Mouse (Mus musculus) heart, embryonic 11.5 days (tissue): Measurements from ENCODE around the gene Cysrt1. TPM values are rescaled to one million over a fixed set of nuclear protein-coding genes. Genes with fewer than 3 reads are reported as not detected.
A peak's percentile ranks its signal among the peaks of the same experiment; 100 is the strongest.

ENCODE experiments used
- ATAC-seq: fragments of 200-750 bp; cut with Nextera tagmentation; replicated peaks from 2 replicates; pipeline ENCODE4 v1.8.0; 2017; ENCODE audit warnings: moderate library complexity; ENCODE audit not compliant: insufficient number of reproducible peaks, low FRiP score, low TSS enrichment
- H3K27ac ChIP-seq: fragments of 300-500 bp; sonication (generic); 2 replicates; pipeline ENCODE4 v1.5.1; 2014; ENCODE audit warnings: mild to moderate bottlenecking, low read depth, low read length
- H3K27me3 ChIP-seq: fragments of 300-500 bp; sonication (generic); 2 replicates; pipeline ENCODE4 v1.6.1; 2014; ENCODE audit warnings: mild to moderate bottlenecking, low read length, mixed read lengths; ENCODE audit not compliant: control insufficient read depth, insufficient read depth
- H3K36me3 ChIP-seq: fragments of 300-500 bp; sonication (generic); 2 replicates; pipeline ENCODE4 v1.6.1; 2014; ENCODE audit warnings: mild to moderate bottlenecking, low read length, moderate library complexity, mixed read lengths; ENCODE audit not compliant: control insufficient read depth, insufficient read depth
- H3K4me1 ChIP-seq: fragments of 300-500 bp; sonication (generic); 2 replicates; pipeline ENCODE4 v1.6.1; 2014; ENCODE audit warnings: low read length; ENCODE audit not compliant: control insufficient read depth, insufficient read depth
- H3K4me2 ChIP-seq: fragments of 300-500 bp; sonication (generic); 2 replicates; pipeline ENCODE4 v1.6.1; 2014; ENCODE audit warnings: mild to moderate bottlenecking, moderate library complexity
- H3K4me3 ChIP-seq: fragments of 300-500 bp; sonication (generic); 2 replicates; pipeline ENCODE4 v1.5.1; 2014; ENCODE audit warnings: low read depth, low read length
- H3K9ac ChIP-seq: fragments of 300-500 bp; sonication (generic); 2 replicates; pipeline ENCODE4 v1.6.1; 2014; ENCODE audit warnings: mild to moderate bottlenecking, low read depth, low read length, moderate library complexity
- H3K9me3 ChIP-seq: fragments of 300-500 bp; sonication (generic); replicated peaks from 2 replicates; pipeline ENCODE4 v1.6.1; 2016; ENCODE audit warnings: low read length; ENCODE audit not compliant: control insufficient read depth
- WGBS: fragments of 180-500 bp; shearing (Covaris S2); extraction: QIAGEN DNeasy Blood & Tissue Kit; methylation state at CpG from one replicate; pipeline ENCODE4 v1.1.7; 2014; ENCODE audit not compliant: insufficient replicate concordance; 5-methylcytosine and 5-hydroxymethylcytosine counted together
- polyA plus RNA-seq: library from polyadenylated mRNA; unstranded; fragments of >200 nt; fragmentation: Nextera tagmentation; extraction: Ambion mirVana; gene quantifications from 2 replicates; pipeline ENCODE4 v1.2.1, GENCODE M21; 2014

Cysrt1 gene
- polyA plus RNA-seq, 1 experiment from 2014 or later = not detected

- WGBS = 87% methylated on average over 4 of the region's 4 CpGs
- no peak overlapping the region for H3K4me2 ChIP-seq
- no peaks in the 10 kb centered on the region for H3K9me3 ChIP-seq
- H3K4me3 ChIP-seq = no peak overlapping the region
- peaks cover 31% of the 10 kb centered on the region for H3K27me3 ChIP-seq
- H3K4me1 ChIP-seq = peaks cover 20% of the 10 kb centered on the region
- no peak overlapping the region for H3K9ac ChIP-seq
- H3K36me3 ChIP-seq = peaks cover 6% of the 10 kb centered on the region
- no peak overlapping the region for H3K27ac ChIP-seq
- ATAC-seq = no peak
These were observed 1.9 kb upstream of the Cysrt1 start for GRCm38 (mm10) chr2:25244144-25244543.

- H3K9ac ChIP-seq = no peak overlapping the region
- H3K4me1 ChIP-seq = peaks cover 20% of the 10 kb centered on the region
- H3K36me3 ChIP-seq = peaks cover 6% of the 10 kb centered on the region
- H3K27me3 ChIP-seq = peaks cover 31% of the 10 kb centered on the region
- no peak overlapping the region for H3K27ac ChIP-seq
- no peak for ATAC-seq
- H3K4me2 ChIP-seq = no peak overlapping the region; the same call in 1 of the 2 replicates
- H3K9me3 ChIP-seq = no peaks in the 10 kb centered on the region
- WGBS = 73% methylated on average over 8 of the region's 8 CpGs
- H3K4me3 ChIP-seq = no peak overlapping the region
These were observed 1.1 kb upstream of the Cysrt1 start for GRCm38 (mm10) chr2:25243342-25243741.

GRCm38 (mm10) chr2:25241438-25241775 is 845 bp downstream of the Cysrt1 start:
- peak overlapping the region; percentile 58 for H3K4me3 ChIP-seq
- H3K9me3 ChIP-seq = no peaks in the 10 kb centered on the region
- peak; percentile 27; the same call in 1 of the 2 replicates for ATAC-seq
- no peak overlapping the region for H3K27ac ChIP-seq
- H3K4me2 ChIP-seq = peak overlapping the region; percentile 98
- 20% methylated on average over 6 of the region's 6 CpGs for whole genome bisulfite sequencing
- peak overlapping the region; percentile 66; the same call in 1 of the 2 replicates for H3K9ac ChIP-seq
- H3K36me3 ChIP-seq = no peaks in the 10 kb centered on the region; the same call in 1 of the 2 replicates
- H3K27me3 ChIP-seq = peaks cover 31% of the 10 kb centered on the region
- H3K4me1 ChIP-seq = peaks cover 20% of the 10 kb centered on the region

GRCm38 (mm10) chr2:25240723-25241437 is 1.4 kb downstream of the Cysrt1 start:
- H3K36me3 ChIP-seq = no peaks in the 10 kb centered on the region
- 1% methylated on average over 29 of the region's 29 CpGs for WGBS
- H3K9ac ChIP-seq = peak overlapping the region; percentile 56
- H3K4me3 ChIP-seq = peak overlapping the region; percentile 38
- peak overlapping the region; percentile 98 for H3K4me2 ChIP-seq
- H3K27ac ChIP-seq = no peak overlapping the region
- ATAC-seq = peak; percentile 74
- peaks cover 31% of the 10 kb centered on the region for H3K27me3 ChIP-seq
- H3K9me3 ChIP-seq = no peaks in the 10 kb centered on the region
- peaks cover 20% of the 10 kb centered on the region for H3K4me1 ChIP-seq

- Histone ChIP-seq H3K27me3 (peaks cover 31% of the 10 kb centered on the region), H3K9me3 (no peaks in the 10 kb centered on the region), H3K27ac (no peak overlapping the region), H3K4me2 (peak overlapping the region; percentile 98), H3K4me3 (peak overlapping the region; percentile 38), H3K4me1 (peaks cover 20% of the 10 kb centered on the region), H3K9ac (peak overlapping the region; percentile 56; the same call in 1 of the 2 replicates), H3K36me3 (no peaks in the 10 kb centered on the region)
- WGBS = 50% methylated on average over 8 of the region's 8 CpGs
- ATAC-seq = no peak
These were observed 1.9 kb downstream of the Cysrt1 start for GRCm38 (mm10) chr2:25240310-25240709.

- no peak overlapping the region for H3K9ac ChIP-seq
- 93% methylated on average over 3 of the region's 3 CpGs for WGBS
- peaks cover 36% of the 10 kb centered on the region for H3K27me3 ChIP-seq
- H3K4me2 ChIP-seq = no peak overlapping the region
- peaks cover 20% of the 10 kb centered on the region for H3K4me1 ChIP-seq
- ATAC-seq = no peak
- no peak overlapping the region for H3K27ac ChIP-seq
- no peaks in the 10 kb centered on the region for H3K9me3 ChIP-seq
- H3K4me3 ChIP-seq = no peak overlapping the region
- H3K36me3 ChIP-seq = no peaks in the 10 kb centered on the region
These were observed 2.5 kb downstream of the Cysrt1 start for GRCm38 (mm10) chr2:25239766-25240165.

GRCm38 (mm10) chr2:25238106-25238505 is 4.1 kb downstream of the Cysrt1 start:
- H3K4me3 ChIP-seq = no peak overlapping the region
- no peaks in the 10 kb centered on the region for H3K36me3 ChIP-seq
- H3K27ac ChIP-seq = no peak overlapping the region
- no peak overlapping the region for H3K4me2 ChIP-seq
- no peak overlapping the region for H3K9ac ChIP-seq
- H3K4me1 ChIP-seq = peaks cover 20% of the 10 kb centered on the region
- ATAC-seq = no peak
- no peaks in the 10 kb centered on the region for H3K9me3 ChIP-seq
- H3K27me3 ChIP-seq = peaks cover 28% of the 10 kb centered on the region

GRCm38 (mm10) chr2:25237522-25237921 is 4.7 kb downstream of the Cysrt1 start:
- Histone ChIP-seq H3K36me3 (no peaks in the 10 kb centered on the region), H3K4me2 (no peak overlapping the region), H3K4me3 (no peak overlapping the region), H3K9ac (no peak overlapping the region), H3K27ac (no peak overlapping the region), H3K27me3 (peaks cover 26% of the 10 kb centered on the region), H3K9me3 (no peaks in the 10 kb centered on the region), H3K4me1 (peaks cover 17% of the 10 kb centered on the region)
- WGBS = 61% methylated on average over 4 of the region's 4 CpGs
- no peak for ATAC-seq

GRCm38 (mm10) chr2:25236614-25237013 is 5.6 kb downstream of the Cysrt1 start, which contains the start of gene Rnf224:
TSS of gene Rnf224 (minus strand) at chr2:25236787.
- WGBS = 20% methylated on average over 8 of the region's 8 CpGs
- Histone ChIP-seq H3K4me2 (no peak within 1 kb of the TSS; the same call in 1 of the 2 replicates), H3K4me1 (peaks cover 13% of the 10 kb centered on the region), H3K36me3 (no peaks in the 10 kb centered on the region), H3K4me3 (no peak within 1 kb of the TSS), H3K9ac (no peak within 1 kb of the TSS), H3K9me3 (no peaks in the 10 kb centered on the region), H3K27ac (no peak within 1 kb of the TSS), H3K27me3 (peaks cover 22% of the 10 kb centered on the region)
- ATAC-seq = no peak
